Mouse (Mus musculus): ENCODE measurements at regions not wholly inside any gene's neighbourhood (a gene's known extent, or its start where the extent isn't known, plus 50 kb on each side); places are given as distances from the start of the nearest gene placed in this dataset.

GRCm38 (mm10) chr12:13834723-13835122 is 317.1 kb downstream of the Fam84a start:
- no peak for DNase-seq (ENCODE audit: low spot score in 2 of 2)

GRCm38 (mm10) chr12:13825899-13826298 is 326.0 kb downstream of the Fam84a start:
- no peak for DNase-seq (ENCODE audit: low spot score in 2 of 2)

- DNase-seq (ENCODE audit: low spot score in 2 of 2) = no peak
These were observed 336.4 kb downstream of the Fam84a start for GRCm38 (mm10) chr12:13815500-13815899.

GRCm38 (mm10) chr12:13810155-13810515 is 341.7 kb downstream of the Fam84a start:
- DNase-seq (ENCODE audit: low spot score in 2 of 2) = peak in 1 of 2 experiments; percentile 15

GRCm38 (mm10) chr12:13809291-13810154 is 342.3 kb downstream of the Fam84a start:
- no peak for DNase-seq (ENCODE audit: low spot score in 2 of 2)

- no peak for DNase-seq (ENCODE audit: low spot score in 2 of 2)
These were observed 372.1 kb downstream of the Fam84a start for GRCm38 (mm10) chr12:13779752-13780151.

- DNase-seq (ENCODE audit: low spot score in 2 of 2) = no peak
These were observed 375.2 kb downstream of the Fam84a start for GRCm38 (mm10) chr12:13776687-13777086.

- DNase-seq (ENCODE audit: low spot score in 2 of 2) = peak; percentile 8 to 20
These were observed 382.2 kb downstream of the Fam84a start for GRCm38 (mm10) chr12:13769696-13770095.

- peak; percentile 69 to 73 for DNase-seq (ENCODE audit: low spot score in 2 of 2)
These were observed 382.7 kb downstream of the Fam84a start for GRCm38 (mm10) chr12:13769156-13769555.

- no peak for DNase-seq (ENCODE audit: low spot score in 2 of 2)
These were observed 385.4 kb downstream of the Fam84a start for GRCm38 (mm10) chr12:13766486-13766885.

GRCm38 (mm10) chr12:13753878-13754277 is 398.0 kb downstream of the Fam84a start:
- no peak for DNase-seq (ENCODE audit: low spot score in 2 of 2)

GRCm38 (mm10) chr12:13744323-13744931 is 407.4 kb downstream of the Fam84a start:
- no peak for DNase-seq (ENCODE audit: low spot score in 2 of 2)

- DNase-seq (ENCODE audit: low spot score in 2 of 2) = no peak
These were observed 421.8 kb downstream of the Fam84a start for GRCm38 (mm10) chr12:13729901-13730637.

- DNase-seq (ENCODE audit: low spot score in 2 of 2) = no peak
These were observed 422.9 kb downstream of the Fam84a start for GRCm38 (mm10) chr12:13728986-13729385.

- no peak for DNase-seq (ENCODE audit: low spot score in 2 of 2)
These were observed 427.3 kb downstream of the Fam84a start for GRCm38 (mm10) chr12:13724511-13724910.

- no peak for DNase-seq (ENCODE audit: low spot score in 2 of 2)
These were observed 440.9 kb downstream of the Nbas start for GRCm38 (mm10) chr12:13709806-13710205.

- DNase-seq (ENCODE audit: low spot score in 2 of 2) = no peak
These were observed 438.8 kb downstream of the Nbas start for GRCm38 (mm10) chr12:13707747-13708146.

GRCm38 (mm10) chr12:13706510-13706909 is 437.6 kb downstream of the Nbas start:
- no peak for DNase-seq (ENCODE audit: low spot score in 2 of 2)

GRCm38 (mm10) chr12:13703604-13704003 is 434.7 kb downstream of the Nbas start:
- DNase-seq (ENCODE audit: low spot score in 2 of 2) = peak in 1 of 2 experiments; percentile 29

GRCm38 (mm10) chr12:13699858-13700257 is 430.9 kb downstream of the Nbas start:
- DNase-seq (ENCODE audit: low spot score in 2 of 2) = no peak

- DNase-seq (ENCODE audit: low spot score in 2 of 2) = no peak
These were observed 429.9 kb downstream of the Nbas start for GRCm38 (mm10) chr12:13698834-13699233.

All from layer of hippocampus, adult 8-10 months (tissue).